Mouse (Mus musculus): Measurements from ENCODE around the gene Hagh. TPM values are rescaled to one million over a fixed set of nuclear protein-coding genes. Genes with fewer than 3 reads are reported as not detected.

Gene Hagh
- 65.8 and 74.0 TPM in 2 replicates for polyA plus RNA-seq (2015; fragmentation: Nextera tagmentation; extraction: Ambion mirVana)

DNA sequence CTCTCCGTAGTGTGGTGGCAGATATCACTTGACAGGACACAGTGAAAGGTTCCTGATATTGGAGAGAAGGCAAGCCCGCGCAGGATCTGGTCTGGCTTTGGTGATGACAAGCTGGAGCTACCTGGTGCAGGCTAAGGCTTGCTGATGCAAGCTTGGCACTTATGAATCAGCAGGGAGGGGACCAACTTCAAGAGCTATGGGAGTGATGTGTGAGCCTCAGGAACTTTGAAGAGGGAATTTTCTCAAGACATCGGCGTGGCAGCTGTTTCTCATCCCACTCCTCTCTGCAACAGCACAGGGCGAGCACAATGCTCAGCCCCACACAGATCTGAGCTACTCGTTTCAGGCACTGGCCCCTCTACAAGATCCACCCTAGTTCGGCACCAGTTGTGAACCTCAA is at the start of gene Hagh:
Gene Hagh (plus strand): TSS at position 302 of the 400 bp plus-strand sequence.
- no peak for DNase-seq (ENCODE audit: low spot score)

DNA sequence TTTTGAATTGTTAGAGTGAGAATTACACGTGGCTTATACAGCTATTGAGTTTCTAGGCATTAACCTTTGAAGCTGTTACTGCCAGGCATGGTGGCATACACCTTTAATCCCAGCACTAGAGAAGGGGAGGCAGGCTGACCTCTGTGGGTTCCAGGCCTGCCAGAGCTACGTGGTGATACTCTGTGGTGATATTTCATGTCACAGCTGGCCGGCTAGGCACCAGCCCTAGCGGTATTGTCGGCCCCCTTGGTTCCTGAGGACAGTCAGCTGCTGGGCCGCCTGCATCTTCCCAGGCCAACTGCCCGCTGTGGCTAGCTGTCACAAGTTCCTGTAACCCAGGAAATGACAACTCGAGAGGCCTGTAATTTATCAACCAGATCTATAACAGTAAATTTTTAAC is 47.8 kb upstream of the Hagh start:
- no peak for DNase-seq (ENCODE audit: low spot score)

DNA sequence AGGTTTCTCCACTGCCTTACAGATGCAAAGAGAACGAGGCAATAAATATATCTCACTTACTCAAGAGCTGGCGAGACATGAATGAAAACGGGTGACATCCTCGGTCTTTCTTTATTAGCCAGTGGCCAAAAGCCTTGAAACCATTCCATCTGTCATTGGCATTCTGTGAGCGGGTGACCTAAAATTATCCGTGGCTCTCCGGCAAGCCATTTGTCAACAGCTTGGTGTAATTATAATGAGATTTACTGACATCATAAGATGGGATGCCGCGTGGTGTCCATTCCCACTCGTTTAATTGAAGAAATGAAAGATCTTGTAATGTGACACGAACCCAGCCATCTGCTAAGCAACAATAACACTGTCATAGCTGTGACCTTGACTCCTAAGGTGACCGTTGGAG is 45.2 kb upstream of the Hagh start:
- no peak for DNase-seq (ENCODE audit: low spot score)

DNA sequence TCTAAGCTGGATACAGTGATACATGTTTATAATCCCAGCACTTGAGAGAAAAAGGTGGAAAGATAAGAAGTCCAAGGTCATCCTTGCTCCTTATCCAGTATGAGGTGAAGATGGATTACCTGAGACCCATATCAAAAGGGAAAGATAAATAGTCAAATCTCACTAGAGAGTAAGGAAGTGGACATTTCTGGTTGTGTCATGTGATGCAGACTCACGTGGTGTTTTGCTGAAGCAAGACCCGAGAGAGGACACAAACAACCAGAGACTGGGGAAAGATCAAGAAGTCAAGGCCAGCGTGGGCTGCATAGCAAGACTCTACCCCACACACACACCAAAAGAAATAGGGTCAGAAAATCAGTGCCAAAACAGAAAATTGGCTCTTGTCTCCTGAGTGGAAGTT is 43.0 kb upstream of the Hagh start:
- no peak for DNase-seq (ENCODE audit: low spot score)

DNA sequence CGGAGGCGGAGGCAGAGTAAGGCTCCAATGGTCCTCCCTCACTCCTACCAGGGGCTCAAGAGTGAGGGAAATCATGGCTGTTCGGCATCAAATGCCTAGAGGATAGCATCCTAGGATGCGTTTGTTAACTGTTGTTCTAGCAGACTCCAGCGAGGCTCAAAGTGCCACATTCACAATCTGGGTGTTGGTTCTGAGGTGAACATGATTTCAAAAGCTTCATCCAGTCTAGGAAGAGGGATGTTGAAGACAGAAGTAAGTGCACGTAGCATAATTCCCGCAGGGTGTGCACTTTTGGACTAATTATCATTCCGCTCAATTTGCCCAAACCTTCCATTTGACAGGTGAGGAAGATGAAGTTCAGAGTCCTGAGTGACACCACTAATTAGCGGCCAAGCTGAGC is 41.7 kb upstream of the Hagh start:
- DNase-seq (ENCODE audit: low spot score) = no peak

DNA sequence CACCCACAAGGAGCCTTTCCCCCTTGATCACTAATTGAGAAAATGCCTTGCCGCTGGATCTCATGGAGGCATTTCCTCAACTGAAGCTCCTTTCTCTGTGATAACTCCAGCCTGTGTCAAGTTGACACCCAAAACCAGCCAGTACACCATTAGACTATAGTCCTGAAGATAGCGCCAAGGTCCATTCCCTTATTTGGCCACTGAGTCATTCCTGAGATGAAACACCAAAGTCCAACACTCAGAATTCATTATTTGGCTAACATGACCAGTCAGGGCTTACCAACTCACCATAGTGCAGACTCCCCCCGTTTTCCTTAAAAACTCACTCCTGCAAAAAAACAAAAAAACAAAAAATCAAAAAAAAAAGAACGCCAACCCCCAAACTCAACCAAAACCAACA is 40.5 kb upstream of the Hagh start:
- DNase-seq (ENCODE audit: low spot score) = no peak

DNA sequence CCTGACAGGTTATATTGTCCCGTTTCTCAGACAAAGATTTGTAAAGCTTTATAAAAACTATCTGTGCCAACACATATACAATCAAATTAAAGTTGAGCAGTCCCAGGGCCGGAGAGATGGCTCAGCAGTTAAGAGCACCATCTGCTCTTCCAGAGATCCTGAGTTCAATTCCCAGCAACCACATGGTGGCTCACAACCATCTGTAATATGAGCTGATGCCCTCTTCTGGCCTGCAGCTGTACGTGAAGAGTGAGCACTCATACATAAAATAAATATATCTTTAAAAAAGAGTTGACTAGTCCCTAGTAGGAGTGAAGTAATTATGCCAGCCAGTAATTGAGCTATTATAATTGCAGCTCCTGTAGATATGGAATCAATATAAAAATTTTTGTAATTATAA is 39.4 kb upstream of the Hagh start:
- no peak for DNase-seq (ENCODE audit: low spot score)

DNA sequence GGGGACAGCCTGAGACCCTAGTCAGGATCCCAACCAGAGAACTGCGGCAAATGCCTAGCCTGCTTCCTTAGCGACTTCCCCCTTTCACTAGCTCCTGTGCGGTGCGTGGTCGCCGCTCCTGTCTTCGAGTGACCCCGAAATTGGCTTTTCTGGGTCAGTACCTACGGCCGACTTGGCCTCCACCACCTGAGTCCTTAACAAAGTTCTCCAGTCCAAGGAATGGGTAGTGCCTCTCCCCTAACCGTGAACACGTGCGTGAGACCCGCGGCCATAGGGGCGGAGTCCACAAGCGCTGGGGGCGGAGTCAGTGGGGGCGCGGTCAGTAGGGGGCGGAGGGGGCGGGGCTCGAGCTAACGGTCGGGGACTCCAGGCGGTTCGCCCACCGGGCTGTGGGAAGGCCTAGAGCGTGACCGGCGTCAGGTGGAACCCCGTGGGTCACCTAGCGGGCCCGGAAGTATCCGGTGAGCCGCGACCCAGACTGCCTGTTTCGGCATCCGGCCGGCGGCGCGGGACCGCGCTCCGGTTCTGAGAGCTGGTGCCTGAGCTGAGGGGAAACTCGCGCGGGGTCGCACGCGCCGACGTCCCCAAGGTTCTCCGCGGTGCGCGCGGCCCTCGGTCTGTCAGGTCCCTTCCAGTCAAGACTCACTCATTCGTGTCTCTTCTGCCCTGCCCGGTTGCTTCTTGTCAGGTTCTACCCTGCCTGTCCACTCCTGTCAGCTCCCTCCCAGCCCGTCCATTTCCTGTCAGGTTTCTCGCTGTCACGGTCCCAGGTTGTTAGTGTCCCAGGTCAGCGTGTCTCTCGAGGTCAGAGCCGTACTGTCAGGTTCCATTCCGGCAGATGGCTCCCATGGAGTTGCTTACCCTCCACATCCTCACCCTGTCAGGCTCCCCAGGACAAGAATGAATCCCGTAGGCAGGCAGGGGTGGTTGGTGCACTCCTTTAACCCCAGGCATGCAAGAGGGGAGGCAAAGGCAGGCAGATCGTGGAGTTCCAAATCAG is 35.7 kb upstream of the Hagh start, which contains the start of gene Meiob:
Gene Meiob (plus strand): TSS at position 338 of the 1,000 bp plus-strand sequence.
- peak; percentile 65 for DNase-seq (ENCODE audit: low spot score)

DNA sequence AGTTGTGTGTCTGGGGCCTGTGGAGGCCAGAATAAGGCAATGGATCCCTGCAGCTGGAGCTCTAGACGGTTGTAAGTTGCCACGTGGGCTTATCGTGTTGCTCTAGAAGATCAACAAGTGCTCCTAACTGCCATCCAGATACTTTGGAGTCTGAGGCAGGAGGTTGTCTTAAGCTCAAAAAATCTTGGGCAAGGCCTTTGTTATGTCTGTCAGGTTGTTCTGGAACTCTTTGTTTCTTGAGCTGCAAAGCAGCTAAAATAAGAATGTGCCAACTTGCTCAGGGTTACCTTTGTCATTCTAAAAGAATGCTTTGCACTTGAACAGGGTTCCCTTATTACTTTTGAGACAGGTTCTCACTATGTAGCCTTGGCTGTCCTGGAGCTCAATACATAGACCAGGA is 28.7 kb upstream of the Hagh start:
- no peak for DNase-seq (ENCODE audit: low spot score)

DNA sequence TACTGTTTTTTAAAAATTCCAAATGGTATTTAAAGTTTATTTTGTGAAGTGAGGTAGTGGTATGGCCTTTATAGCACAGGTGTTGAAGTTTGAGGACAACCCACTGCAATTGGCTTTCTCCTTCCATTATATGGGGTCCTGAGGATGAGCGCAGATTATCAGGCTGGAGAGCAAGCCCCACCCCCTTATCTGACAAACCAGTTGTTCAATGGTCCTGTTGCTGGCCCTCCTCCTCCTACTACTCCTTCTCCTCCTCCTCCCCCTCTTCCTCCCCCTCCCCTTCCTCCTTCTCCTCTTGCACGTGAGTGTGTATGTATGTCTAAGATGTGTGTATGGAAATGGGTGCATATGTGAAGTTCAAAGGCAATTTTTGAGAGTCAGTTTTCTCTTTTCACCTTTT is 27.7 kb upstream of the Hagh start:
- DNase-seq (ENCODE audit: low spot score) = no peak

DNA sequence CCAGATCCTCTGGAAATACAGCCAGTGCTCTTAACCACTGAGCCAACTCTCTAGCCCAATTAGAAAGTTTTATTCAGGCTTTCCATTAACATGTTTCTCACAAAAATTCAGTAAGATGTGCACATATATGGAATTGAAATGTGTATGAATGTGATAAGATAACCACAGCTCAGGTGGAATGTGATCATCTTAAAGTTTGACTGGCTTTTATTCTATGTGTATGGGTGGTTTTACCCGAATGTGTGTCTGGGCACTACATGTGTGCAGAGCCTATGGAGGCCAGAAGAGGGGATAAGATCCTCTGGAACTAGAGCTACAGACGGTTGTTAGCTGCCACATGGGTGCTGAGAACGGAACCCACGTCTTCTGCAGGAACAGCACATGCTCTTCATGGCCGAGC is 24.7 kb upstream of the Hagh start:
- DNase-seq (ENCODE audit: low spot score) = no peak

DNA sequence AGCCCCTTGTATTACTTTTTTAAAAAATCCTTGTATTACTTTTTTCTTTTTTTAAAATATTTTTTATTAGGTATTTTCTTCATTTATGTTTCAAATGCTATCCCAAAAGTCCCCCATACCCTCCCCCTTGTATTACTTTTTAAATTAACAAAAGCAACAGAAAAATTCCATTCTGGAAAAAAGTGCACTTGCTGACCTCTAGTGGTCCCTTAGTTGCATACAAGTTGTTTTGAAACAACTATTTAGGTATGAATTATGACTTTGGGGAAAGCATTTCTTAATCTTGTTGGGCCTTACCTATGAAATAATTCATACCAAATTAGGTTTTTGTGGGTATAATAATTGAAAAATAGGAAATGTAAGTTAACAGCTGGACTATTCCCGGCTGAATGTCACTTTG is 22.4 kb upstream of the Hagh start:
- no peak for DNase-seq (ENCODE audit: low spot score)

DNA sequence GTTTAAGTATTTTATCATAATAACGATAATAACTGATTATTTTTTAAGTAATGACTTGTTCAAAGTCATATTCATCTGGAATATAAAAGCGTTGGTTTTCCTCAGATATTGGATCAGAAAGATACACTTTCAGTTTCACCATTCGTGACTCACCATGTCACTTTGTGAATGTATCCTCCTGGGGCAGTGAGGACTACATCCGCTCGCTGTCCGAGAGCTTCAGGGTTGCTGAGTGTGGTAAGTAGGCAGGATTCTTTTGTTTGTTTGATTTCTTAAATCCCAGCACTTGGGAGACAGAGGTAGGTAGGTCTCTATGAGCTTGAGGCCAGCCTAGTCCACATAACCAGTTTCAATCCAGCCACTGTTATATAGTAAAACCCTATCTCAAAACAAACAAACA is 21.8 kb upstream of the Hagh start:
- no peak for DNase-seq (ENCODE audit: low spot score)

DNA sequence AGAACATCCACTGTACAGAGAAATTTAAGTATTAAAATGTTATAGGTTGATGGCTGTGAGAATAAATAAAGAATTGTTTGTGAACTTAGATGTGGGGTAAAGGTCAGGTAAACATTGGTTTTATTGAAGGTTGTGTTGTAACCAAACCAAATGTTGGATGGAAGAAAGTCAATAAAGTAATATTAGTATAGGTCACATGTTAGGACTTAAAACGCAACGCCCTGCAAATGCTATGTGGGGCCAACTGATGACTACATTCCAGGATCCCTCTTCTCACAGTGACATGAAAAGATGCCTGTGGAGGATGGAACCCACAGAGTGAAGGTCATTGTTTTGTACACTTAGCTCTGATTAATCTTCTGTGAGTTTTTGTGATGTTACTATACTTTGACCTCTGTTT is 20.5 kb upstream of the Hagh start:
- DNase-seq (ENCODE audit: low spot score) = no peak

DNA sequence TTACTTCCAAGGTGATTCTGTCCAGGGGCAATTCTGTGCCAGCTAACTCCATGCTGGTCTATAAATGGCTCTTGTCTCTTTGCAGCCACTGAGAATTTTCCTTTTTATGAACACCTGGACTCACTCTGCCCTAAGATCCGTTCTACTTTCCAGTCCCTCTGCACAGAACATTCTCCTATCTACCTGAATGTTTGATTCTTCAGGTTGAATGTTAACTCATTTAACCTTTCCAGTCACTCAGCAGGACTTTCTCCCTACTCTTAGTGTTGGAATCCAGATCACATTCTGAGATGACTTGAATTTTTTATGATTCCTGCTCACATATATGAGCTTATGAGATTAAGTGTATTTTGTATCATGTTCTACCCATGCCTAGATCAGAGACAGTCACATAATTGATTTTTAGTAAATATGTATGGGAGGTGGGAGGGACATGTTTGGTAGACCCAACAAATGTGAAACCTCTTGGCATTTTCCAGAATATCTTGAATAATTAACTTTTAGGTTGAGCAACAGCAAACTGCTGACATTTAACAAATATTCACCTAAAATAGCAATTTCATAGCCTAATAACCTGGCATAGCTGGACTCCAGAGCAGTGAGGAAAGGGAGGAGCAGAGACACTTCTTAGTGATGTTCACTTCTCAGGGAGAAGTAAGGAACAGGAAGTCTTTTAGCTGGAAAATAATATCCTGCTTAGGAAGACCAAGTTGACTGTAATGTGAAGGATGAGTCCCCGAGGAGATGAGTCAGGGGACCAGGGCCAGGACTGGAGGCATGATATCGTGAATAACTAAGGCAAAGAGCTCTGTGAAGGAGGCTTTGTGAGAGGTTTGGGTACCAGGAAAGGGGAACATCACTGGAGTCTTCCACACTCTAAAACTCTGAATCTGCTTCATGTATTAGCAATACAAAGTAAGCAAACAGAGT is 18.3 kb upstream of the Hagh start:
- no peak for DNase-seq (ENCODE audit: low spot score)

DNA sequence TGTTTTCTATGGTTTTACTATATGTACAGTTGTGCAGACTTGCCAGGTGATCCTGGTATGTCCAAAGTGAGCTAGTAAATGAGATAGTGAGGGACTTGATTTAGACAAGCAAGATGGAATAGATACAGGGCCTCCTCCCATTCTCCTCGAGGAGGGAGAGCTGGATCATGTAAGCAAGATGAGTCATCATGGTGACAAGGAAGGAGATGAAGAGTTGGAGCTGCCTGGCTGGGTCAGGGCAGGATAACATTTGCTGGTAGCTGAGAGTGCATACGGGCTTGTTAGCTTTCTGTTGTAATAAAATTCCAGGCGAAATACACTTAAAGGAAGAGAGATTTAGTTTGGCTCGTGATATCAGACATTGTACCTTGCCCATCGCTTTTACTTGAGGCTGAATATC is 398 bp downstream of the Hagh start:
- DNase-seq (ENCODE audit: low spot score) = no peak

DNA sequence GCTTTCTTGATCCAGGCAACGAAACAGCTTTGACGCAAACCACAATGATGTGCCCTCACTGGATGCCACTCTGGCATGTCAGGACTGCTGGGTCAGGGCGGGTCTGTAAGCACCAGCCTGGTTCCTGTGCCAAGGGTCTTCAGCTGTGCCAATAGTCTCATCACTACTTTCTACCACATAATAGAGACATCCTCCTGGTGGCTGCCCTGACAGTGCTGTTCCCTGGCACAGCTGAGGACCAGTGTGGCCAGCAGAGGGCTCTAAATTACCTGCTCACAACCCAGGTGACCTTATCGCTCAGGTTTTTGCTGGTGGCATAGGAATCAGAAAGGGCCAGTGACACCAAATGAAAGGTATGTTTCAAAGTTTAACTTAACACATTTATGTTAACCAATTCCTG is 1.2 kb downstream of the Hagh start:
- DNase-seq (ENCODE audit: low spot score) = peak; percentile 31

DNA sequence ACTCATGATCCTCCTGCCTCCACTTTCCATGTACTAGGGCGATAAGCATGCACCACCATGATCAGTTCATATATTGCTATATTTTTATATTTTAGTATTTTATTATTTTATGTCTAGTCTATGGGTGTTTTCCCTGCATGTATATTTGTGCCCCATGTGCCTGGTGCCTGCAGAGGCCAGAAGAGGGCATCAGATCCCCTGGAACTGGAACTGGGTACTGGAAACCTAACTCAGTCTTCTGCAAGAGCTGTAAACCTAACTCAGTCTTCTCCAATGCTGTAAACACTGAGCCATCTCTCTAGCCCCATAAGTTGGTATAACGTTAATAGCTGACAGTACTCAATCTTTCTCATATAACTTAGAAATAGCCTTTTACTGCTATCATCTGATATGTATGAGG is 2.7 kb downstream of the Hagh start:
- no peak for DNase-seq (ENCODE audit: low spot score)

DNA sequence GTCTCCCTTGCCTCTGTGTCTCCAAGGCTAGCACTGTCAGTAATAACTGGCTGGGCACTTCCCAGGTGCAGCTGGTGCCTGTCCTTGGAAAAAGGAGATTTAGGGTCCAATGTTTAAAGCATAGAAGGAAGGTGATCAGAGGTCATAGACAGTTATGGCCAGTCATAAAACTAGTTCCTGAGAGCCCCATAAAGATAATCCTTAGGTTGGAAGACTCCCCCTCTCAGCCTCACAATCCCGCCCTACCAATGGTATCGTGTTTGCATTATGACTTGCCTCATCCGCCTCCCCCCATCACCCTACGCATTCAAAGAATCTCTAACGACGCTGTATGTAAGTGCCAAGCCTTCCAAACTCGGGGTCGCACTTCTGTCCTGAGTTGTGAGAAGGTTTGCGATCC is 4.6 kb downstream of the Hagh start:
- no peak for DNase-seq (ENCODE audit: low spot score)

DNA sequence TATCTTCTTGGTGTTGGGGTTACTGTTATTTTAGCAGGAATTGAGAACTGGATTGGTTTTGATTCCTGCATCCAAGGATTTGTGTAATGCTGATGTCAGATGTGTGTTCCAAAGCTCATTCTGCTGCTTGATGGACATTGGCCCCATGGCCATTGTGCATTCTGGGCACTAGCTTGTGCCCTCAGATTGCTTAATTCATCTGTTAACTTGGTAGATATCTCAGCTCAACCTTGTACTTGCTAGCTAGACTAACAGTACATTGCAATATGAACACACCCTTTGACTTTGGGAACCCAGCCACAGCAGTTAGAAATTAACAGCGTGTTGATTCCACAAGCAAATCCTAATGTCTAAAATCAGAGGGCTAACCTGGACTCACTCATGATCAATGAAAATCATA is 7.4 kb downstream of the Hagh start:
- DNase-seq (ENCODE audit: low spot score) = no peak

DNA sequence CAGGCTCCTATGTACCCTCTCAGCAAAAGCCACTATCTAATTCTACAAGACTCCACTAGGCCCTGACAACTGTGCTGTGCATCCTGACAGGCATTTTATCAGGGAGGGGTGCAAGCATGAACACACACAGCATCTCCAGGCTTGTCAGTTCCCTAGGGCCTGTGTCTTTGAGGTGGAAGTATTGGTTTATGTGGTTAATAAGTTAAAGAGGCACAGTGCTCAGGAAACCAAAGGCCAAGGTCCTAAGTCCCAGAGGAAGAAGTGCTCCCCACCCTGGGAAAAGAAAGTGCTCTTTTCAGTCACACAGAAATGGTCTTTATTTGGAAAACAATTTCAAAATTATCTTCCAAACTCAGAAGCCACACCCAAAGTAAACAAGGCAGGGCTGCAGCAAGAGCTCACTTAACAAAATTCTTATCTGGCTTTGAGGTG is 8.7 kb downstream of the Hagh start:
- DNase-seq (ENCODE audit: low spot score) = no peak

DNA sequence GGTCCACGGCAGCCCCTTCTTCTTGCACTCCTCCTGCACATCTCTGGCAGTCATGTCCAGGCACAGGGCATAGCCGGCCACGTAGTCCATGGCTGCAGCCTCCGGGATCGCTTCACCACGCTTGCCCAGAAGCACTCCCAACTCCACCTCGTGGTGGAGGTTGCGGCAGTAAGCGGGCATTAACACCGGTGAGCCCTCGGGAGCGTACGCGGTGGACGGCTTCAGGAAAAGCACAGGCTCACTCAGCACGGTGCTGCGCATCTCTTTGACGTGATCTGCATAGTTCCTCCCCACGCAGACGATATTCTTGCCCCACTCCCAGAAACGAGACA is 9.8 kb downstream of the Hagh start:
- no peak for DNase-seq (ENCODE audit: low spot score)

Data from thymus, postnatal 0 days (tissue).